Mouse (Mus musculus) liver, embryonic 13.5 days (tissue): ENCODE data around the gene Foxj1. TPM values are rescaled to one million over a fixed set of nuclear protein-coding genes. Genes with fewer than 3 reads are reported as not detected.

Experiments used
- ATAC-seq: fragments of 200-750 bp; cut with Nextera tagmentation; 2 replicates; pipeline ENCODE4 v1.8.0; 2017; ENCODE audit warnings: low read depth, mild to moderate bottlenecking, moderate number of reproducible peaks, moderate library complexity
- DNase-seq: peaks from one replicate; pipeline ENCODE4 v3.0.0; 2022
- H3K27ac ChIP-seq: fragments of 300-500 bp; sonication (generic); 2 replicates; pipeline ENCODE4 v1.5.1; 2015; ENCODE audit warnings: moderate library complexity, mild to moderate bottlenecking, inconsistent platforms
- H3K27me3 ChIP-seq: fragments of 300-500 bp; sonication (generic); 2 replicates; pipeline ENCODE4 v1.6.1; 2015; ENCODE audit warnings: mild to moderate bottlenecking, inconsistent platforms
- H3K36me3 ChIP-seq: fragments of 300-500 bp; sonication (generic); 2 replicates; pipeline ENCODE4 v1.6.1; 2015; ENCODE audit warnings: mild to moderate bottlenecking, inconsistent platforms
- H3K4me1 ChIP-seq: fragments of 300-500 bp; sonication (generic); replicated peaks from 2 replicates; pipeline ENCODE4 v1.6.1; 2015; ENCODE audit warnings: inconsistent platforms
- H3K4me2 ChIP-seq: fragments of 300-500 bp; sonication (generic); 2 replicates; pipeline ENCODE4 v1.6.1; 2015; ENCODE audit warnings: inconsistent platforms, mild to moderate bottlenecking, moderate library complexity
- H3K4me3 ChIP-seq: fragments of 300-500 bp; sonication (generic); replicated peaks from 2 replicates; pipeline ENCODE4 v1.5.1; 2015; ENCODE audit warnings: mild to moderate bottlenecking, inconsistent platforms
- H3K9ac ChIP-seq: fragments of 300-500 bp; sonication (generic); 2 replicates; pipeline ENCODE4 v1.6.1; 2015; ENCODE audit warnings: mild to moderate bottlenecking, inconsistent platforms
- H3K9me3 ChIP-seq: fragments of 300-500 bp; sonication (generic); replicated peaks from 2 replicates; pipeline ENCODE4 v1.6.1; 2016; ENCODE audit warnings: inconsistent platforms
- WGBS: fragments of 180-500 bp; shearing (Covaris S2); methylation state at CpG from one replicate; pipeline ENCODE4 v1.1.7; 2015; ENCODE audit not compliant: insufficient replicate concordance; 5-methylcytosine and 5-hydroxymethylcytosine counted together
- polyA plus RNA-seq: library from polyadenylated mRNA; unstranded; fragments of >200 nt; fragmentation: Nextera tagmentation; extraction: Ambion mirVana; gene quantifications from 2 replicates; pipeline ENCODE4 v1.2.1, GENCODE M21; 2015

The Foxj1 gene
- polyA plus RNA-seq, 1 experiment from 2014 or later, result 1.1 TPM

DNA sequence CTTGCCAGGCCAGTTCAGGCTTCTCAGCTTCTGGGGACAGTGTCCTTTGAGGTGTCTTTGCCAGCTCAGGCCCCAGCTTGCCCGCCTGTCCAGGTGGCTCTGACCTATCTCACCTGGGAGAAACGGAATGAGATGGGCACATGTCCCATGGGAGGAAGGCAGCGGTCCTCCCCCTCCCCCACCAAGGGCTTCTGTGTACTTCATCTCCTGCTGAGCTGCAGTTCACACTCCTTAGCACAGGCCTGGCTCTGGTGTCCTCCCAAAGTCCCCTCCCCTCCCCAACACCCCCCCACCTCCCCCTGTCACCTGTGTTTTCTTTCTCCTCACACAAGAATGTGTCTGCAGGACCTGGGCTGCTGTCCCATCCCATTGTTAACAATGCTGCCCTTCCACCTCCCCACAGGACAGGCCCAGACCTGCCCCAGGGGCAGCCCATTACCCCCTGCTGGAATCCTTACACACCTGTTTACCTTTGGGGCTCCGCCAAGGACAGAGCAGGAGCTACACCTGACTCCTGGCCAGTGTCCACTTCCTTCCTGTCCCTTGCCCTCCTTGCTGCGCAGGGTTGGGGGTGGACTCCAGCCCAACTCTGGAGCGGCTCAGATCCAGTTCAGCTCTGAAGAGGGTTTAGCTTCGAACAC is 8.1 kb downstream of the Foxj1 start:
- no peaks in the 10 kb centered on the region for H3K36me3 ChIP-seq
- H3K9me3 ChIP-seq, result no peaks in the 10 kb centered on the region
- H3K4me2 ChIP-seq, result no peak overlapping the region
- no peak overlapping the region for H3K9ac ChIP-seq
- peaks cover 7% of the 10 kb centered on the region for H3K4me1 ChIP-seq
- WGBS, result 71% methylated on average over 7 of the region's 7 CpGs
- no peak for ATAC-seq
- H3K4me3 ChIP-seq, result no peak overlapping the region
- H3K27ac ChIP-seq, result no peak overlapping the region
- peaks cover 7% of the 10 kb centered on the region for H3K27me3 ChIP-seq
- DNase-seq, result no peak

DNA sequence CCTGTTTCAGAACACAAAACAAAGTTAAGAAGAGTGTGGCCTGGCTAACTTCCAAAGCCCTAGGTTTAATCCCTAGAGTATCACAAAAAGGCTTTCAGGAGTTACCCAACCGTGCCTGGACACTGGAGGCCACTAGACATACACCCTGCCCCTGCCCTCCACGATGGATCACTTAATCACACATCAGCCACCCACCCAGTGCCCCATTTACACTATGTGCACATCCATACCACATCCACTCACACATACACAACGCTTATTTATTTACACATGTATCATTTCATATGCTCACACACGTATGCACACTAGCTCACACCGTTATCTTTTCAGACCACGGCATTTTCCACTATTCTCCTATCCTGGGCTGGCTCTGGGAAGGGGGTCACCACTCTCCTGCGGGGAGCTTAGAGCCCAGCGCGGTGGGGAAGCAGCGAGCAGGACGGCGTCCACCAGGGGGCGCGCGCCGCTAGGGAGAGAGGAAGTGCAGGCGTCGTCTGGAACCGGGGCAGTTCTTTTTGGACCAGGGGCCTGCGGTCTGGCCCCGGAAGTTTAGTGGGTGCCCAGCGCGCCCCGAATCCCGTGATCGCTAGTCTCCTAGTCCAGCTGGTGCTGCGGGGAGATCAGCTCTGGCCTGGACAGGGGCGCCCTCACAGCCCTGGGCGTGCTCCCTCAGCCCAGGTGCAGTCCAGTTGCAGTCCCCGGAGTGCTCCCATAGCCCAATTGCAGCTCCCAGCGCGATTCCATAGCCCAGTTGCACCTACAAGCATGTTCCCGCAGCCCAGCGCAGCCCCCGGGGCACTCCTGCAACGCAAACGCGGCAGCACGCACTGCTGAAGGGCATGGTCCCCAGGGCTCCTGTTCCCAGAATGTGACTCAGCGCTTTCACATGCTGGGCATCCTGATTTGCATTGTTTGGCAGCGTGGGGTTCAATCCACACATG is 16.2 kb downstream of the Foxj1 start:
- Histone ChIP-seq H3K4me1 (peaks cover 8% of the 10 kb centered on the region), H3K9ac (peak overlapping the region; percentile 73), H3K36me3 (no peaks in the 10 kb centered on the region), H3K9me3 (no peaks in the 10 kb centered on the region), H3K27me3 (peaks cover 7% of the 10 kb centered on the region; the same call in 1 of the 2 replicates), H3K4me2 (peak overlapping the region; percentile 89), H3K27ac (no peak overlapping the region), H3K4me3 (peak overlapping the region; percentile 56)
- ATAC-seq, result peak; percentile 74
- WGBS, result 1% methylated on average over 41 of the region's 41 CpGs
- DNase-seq, result peak; percentile 67

DNA sequence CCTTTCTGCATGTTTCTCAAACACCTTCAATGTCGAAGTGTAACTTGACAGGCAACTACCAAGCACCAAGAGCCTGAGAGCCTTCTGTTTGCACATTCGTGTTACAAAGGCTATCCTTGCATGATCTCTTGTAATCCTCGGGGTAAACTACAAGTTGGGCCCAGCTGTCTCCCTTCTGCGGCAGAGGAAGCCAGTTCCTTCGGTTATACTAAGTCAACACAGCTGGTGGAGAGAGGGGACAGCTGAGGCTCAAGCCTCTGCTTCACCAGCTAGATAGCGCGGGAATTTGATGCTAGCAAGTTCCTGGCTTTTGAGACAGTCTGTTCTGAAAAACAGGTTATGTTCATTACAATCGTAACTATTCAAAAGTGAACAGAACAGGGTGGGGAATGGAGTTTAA is 22.8 kb downstream of the Foxj1 start:
- H3K9me3 ChIP-seq, result no peaks in the 10 kb centered on the region
- DNase-seq, result no peak

DNA sequence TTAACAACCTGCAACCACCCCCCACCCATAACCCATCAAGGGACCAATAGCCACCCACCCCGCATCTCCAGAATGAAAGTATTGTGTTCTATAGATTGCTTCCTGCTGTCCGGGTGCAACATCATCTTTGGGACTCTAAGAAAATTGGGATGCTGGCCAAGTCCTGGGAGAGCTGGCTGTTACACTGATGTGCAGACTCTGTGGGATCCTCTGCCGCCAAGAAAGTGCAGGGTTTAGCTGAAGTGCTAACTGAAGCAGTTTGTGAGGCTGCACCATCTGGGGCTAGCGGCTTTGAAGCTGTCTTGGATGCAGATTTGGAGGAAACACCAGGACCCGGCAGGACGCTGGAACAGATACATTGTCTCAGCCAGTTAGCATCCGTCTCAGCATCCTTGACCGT is 24.0 kb downstream of the Foxj1 start:
- WGBS, result 71% methylated on average over 8 of the region's 8 CpGs
- H3K4me2 ChIP-seq, result no peak overlapping the region
- no peak overlapping the region for H3K4me3 ChIP-seq
- H3K9me3 ChIP-seq, result no peaks in the 10 kb centered on the region
- H3K9ac ChIP-seq, result no peak overlapping the region
- no peak overlapping the region for H3K27ac ChIP-seq
- peaks cover 6% of the 10 kb centered on the region; the same call in 1 of the 2 replicates for H3K27me3 ChIP-seq
- ATAC-seq (no peak), DNase-seq (no peak)
- peaks cover 32% of the 10 kb centered on the region for H3K4me1 ChIP-seq
- H3K36me3 ChIP-seq, result no peaks in the 10 kb centered on the region

More for the DNA sequence above, 22.8 kb downstream of the Foxj1 start:
- 62% methylated on average over 8 of the region's 8 CpGs for WGBS
- Histone ChIP-seq H3K27ac (no peak overlapping the region), H3K4me2 (no peak overlapping the region), H3K36me3 (no peaks in the 10 kb centered on the region), H3K9ac (no peak overlapping the region), H3K4me3 (no peak overlapping the region), H3K4me1 (peaks cover 25% of the 10 kb centered on the region), H3K27me3 (peaks cover 6% of the 10 kb centered on the region; the same call in 1 of the 2 replicates)
- no peak for ATAC-seq

DNA sequence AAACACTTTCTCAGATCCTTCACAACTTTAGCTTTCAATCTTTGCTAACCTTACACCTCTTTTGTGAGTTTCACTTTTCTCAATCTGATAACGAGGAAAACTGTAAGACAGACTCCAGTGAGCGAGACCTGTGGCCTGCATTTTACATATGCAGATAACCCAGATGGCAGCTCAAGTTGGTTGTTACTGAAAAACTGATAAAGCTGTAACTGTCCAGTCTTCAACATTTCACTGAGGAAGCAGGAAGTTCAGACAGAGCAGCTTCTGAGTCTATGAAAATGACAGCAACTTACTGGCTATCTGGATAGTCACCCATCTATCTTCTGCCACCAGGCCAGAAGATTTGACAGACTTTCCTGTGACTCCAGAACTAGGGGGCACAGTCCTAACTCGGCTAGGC is 25.6 kb downstream of the Foxj1 start:
- Histone ChIP-seq H3K9ac (peak overlapping the region; percentile 33; the same call in 1 of the 2 replicates), H3K4me3 (no peak overlapping the region), H3K4me1 (peaks cover 44% of the 10 kb centered on the region), H3K27ac (peak overlapping the region; percentile 84), H3K36me3 (peaks cover 7% of the 10 kb centered on the region), H3K4me2 (no peak overlapping the region), H3K9me3 (no peaks in the 10 kb centered on the region), H3K27me3 (0 out of 2 replicates have a peak, but pooled peaks cover 3% of the 10 kb centered on the region)
- 13% methylated on average over 3 of the region's 3 CpGs for WGBS
- peak; percentile 16; the same call in 1 of the 2 replicates for ATAC-seq
- DNase-seq, result peak; percentile 16

DNA sequence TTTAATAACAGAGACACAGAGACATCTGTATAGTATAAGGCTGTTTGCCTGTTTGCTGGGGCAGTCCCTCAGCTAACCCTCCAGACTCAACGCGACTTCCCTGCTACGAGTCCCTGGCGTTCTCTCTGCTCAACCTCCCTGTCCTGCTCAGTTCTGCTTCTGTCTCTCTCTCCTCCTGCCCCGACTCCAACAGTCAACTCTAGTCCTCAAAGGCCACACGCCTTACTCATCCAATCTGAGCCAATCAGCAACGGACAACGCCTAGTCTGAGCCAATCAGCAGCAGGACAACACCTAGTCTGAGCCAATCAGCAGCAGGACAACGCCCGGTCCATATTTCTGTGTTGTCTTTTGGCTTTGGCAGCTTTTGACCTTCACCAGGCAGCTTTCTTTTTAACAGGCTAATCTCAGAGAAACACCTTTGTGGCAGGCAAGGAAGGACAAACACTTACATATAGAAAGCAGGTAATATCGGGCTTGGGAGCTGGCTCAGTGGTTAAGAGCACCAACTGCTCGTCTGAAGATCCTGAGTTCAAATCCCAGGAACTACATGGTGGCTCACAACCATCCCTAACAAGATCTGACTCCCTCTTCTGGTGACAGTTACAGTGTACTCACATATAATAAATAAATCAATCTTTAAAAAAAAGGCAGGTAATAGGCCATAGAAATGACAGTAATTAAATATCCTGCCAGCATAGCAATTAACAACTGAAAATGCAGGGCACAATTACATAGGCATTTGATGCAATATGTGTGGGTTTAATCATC is 27.3 kb downstream of the Foxj1 start:
- WGBS, result 50% methylated on average over 12 of the region's 12 CpGs
- peak overlapping the region; percentile 80 for H3K4me2 ChIP-seq
- H3K9ac ChIP-seq, result peak overlapping the region; percentile 61
- H3K9me3 ChIP-seq, result no peaks in the 10 kb centered on the region
- peaks cover 24% of the 10 kb centered on the region for H3K36me3 ChIP-seq
- ATAC-seq, result peak; percentile 84
- H3K4me1 ChIP-seq, result peaks cover 44% of the 10 kb centered on the region
- H3K27me3 ChIP-seq, result 0 out of 2 replicates have a peak, but pooled peaks cover 3% of the 10 kb centered on the region
- H3K27ac ChIP-seq, result peak overlapping the region; percentile 88
- peak; percentile 37 for DNase-seq
- H3K4me3 ChIP-seq, result peak overlapping the region; percentile 79; the same call in 1 of the 2 replicates

DNA sequence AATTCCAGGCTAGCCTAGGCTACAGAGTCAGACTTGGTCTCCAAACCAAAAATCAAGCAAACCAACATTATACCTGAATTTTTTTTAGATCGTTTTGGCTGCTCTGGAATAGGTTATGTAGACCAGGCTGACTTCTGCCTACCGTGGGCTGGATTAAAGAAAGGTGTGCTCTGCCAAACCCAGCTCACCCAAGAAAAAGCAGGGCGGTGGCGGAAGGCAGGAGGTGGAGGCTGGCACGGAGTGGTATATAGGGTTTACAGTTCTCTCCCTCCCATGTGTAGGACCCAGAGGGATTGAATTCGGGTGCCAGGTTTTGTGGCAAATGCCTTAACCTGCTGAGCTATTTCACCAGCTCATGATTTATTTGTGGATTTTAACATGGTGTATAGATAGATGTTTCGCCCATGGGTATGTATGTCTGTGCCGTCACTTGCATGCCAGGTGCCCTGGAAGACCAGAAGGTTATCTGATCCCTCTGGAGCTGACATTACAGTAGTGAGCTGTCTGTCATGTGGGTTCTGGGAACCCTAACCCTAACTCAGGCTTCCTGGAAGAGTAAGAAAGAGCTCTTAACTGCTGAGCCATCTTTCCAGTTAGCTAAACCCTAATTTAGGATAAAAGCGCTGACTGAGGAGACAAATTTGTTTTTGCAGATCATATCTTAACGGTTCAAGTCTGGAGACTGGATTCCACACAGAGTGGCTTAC is 28.0 kb downstream of the Foxj1 start, which contains the start of gene Exoc7:
Exoc7 (minus strand) TSS at position 215 of the 707 bp plus-strand sequence.
- no peak for DNase-seq
- peaks cover 44% of the 10 kb centered on the region for H3K4me1 ChIP-seq
- H3K36me3 ChIP-seq, result peaks cover 31% of the 10 kb centered on the region
- H3K27me3 ChIP-seq, result 0 out of 2 replicates have a peak, but pooled peaks cover 3% of the 10 kb centered on the region
- no peaks in the 10 kb centered on the region for H3K9me3 ChIP-seq
- H3K9ac ChIP-seq, result peak within 1 kb of the TSS; percentile 78
- H3K4me2 ChIP-seq, result peak within 1 kb of the TSS; percentile 80
- WGBS, result 54% methylated on average over 10 of the region's 10 CpGs
- H3K4me3 ChIP-seq, result peak within 1 kb of the TSS; percentile 79
- peak; percentile 11 for ATAC-seq
- peak within 1 kb of the TSS; percentile 88 for H3K27ac ChIP-seq

DNA sequence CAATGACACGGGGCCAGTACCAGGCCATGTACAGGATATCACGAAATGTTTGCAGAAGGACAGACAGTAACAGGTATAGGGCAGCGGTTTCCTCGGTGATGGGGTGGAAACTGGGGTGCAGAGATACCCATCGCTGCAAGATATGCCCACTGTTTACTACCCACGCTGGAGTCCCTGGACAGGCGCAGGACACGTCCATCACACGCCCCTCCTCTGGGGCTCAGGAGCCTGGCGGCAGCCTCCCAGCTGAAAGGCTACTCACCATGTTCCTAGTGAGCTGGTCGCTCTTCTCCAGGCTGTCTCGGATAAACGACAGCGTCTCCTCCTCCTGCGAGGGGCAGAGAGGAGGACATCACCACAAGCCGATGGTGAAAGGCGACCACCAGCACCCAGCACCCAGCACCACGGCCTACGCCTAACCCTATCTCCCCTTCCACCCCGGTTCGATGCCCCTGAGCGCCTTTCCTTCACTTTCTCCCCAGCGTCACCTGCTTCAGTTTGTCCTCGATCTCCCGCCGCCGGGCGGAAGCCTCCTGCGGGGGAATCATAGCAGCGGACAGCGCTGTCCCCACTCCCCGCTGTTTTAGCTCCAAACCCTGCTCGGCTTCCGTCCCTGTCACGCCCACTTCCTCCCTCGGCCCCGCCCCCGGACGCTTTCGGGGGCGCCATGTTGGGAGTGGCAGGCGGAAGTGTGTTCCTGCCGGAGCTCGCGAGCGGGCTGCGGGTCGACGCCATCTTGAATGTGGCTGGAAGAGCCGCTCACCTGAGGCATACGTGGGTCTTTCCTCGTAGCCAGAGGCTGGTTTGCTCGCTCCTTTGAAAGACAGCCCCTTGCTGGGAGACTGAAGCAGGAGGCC is 28.8 kb downstream of the Foxj1 start:
- Histone ChIP-seq H3K27ac (peak overlapping the region; percentile 88), H3K27me3 (0 out of 2 replicates have a peak, but pooled peaks cover 3% of the 10 kb centered on the region), H3K4me1 (peaks cover 44% of the 10 kb centered on the region), H3K36me3 (peaks cover 37% of the 10 kb centered on the region), H3K4me3 (peak overlapping the region; percentile 79), H3K4me2 (peak overlapping the region; percentile 80), H3K9ac (peak overlapping the region; percentile 78), H3K9me3 (no peaks in the 10 kb centered on the region)
- WGBS, result 2% methylated on average over 53 of the region's 53 CpGs
- ATAC-seq, result peak; percentile 76
- DNase-seq, result peak; percentile 68

DNA sequence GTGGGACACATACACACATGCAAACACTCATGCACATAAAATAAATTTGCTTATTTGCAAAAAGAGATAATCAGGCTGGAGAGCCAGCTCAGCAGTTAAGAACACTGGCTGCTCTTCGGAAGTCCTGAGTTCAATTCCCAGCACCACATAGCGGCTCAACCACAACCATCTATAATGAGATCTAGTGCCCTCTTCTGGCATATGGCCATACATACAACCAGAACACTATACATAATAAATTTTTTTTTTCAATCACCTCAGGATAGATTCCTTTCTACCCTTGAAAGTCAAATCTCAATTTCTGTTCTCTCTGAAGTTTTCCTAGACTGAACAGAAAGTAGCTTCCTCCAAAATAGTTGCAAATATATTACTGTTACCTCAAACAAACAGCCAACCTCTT is 29.8 kb downstream of the Foxj1 start:
- H3K9ac ChIP-seq, result no peak overlapping the region; the same call in 1 of the 2 replicates
- peak overlapping the region; percentile 80 for H3K4me2 ChIP-seq
- no peaks in the 10 kb centered on the region for H3K9me3 ChIP-seq
- WGBS, result 93% methylated on average over 2 of the region's 2 CpGs
- DNase-seq, result no peak
- H3K27ac ChIP-seq, result no peak overlapping the region
- peak overlapping the region; percentile 79; the same call in 1 of the 2 replicates for H3K4me3 ChIP-seq
- H3K36me3 ChIP-seq, result peaks cover 43% of the 10 kb centered on the region
- no peak for ATAC-seq
- no peaks in the 10 kb centered on the region for H3K27me3 ChIP-seq
- H3K4me1 ChIP-seq, result peaks cover 44% of the 10 kb centered on the region
